Mouse (Mus musculus) erythroblast, embryonic 14.5 days (primary cell): ENCODE measurements at regions not wholly inside any gene's neighbourhood (a gene's known extent, or its start where the extent isn't known, plus 50 kb on each side); places are given as distances from the start of the nearest gene placed in this dataset.

Source experiments
- GATA1 ChIP-seq: IDR thresholded peaks from 2 replicates; pipeline ENCODE4 v1.6.1; 2012; ENCODE audit warnings: low read length, inconsistent platforms, mixed read lengths
- TAL1 ChIP-seq: IDR thresholded peaks from 3 replicates; pipeline ENCODE4 v1.6.1; 2012; ENCODE audit warnings: low read length, inconsistent platforms, mixed read lengths

GRCm38 (mm10) chr10:97334606-97335150, 144.7 kb upstream of the Dcn start:
- TF ChIP-seq GATA1, result no peak
- TF ChIP-seq TAL1, result no peak
